Mouse (Mus musculus) liver (tissue): Measurements from ENCODE around the gene Procr.

ENCODE experiments used
- DNase-seq: peaks from one replicate; pipeline ENCODE4 v3.0.0-alpha.2; 2020; ENCODE audit warnings: mixed read lengths

Gene Procr

DNA sequence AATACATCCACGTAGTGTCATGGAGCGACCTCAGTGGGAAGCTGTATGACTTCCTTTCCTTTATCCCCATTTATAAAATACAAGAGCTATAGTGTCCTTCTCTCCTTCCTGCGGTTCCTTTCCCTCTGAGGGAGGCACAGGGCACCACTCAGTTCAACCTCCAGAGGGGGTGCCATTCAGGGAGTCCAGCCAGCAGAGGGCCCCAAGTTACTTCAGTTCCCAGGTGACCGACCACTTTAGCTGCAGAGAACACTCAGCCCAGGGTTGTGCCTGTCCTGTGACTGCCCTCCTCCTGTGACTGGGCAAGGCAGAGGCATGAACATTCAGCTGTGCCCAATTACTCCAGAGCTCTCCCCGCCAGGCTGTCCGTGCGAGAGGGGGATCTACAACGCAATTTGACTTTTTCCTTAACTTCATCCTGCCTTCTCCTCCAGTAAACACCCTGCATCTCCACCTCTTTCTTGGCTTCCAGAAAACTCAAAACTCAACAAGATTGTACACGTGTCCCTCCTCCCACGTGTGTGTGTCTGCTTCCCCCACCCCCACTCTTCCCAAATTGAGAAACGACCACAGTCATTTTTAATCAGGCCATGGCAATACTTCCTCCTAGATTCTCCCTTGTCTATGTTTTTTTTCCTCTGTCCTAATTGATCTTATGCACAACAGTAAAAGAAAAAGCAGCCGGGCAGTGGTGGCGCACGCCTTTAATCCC is 6.1 kb downstream of the Procr start:
- no peak for DNase-seq

DNA sequence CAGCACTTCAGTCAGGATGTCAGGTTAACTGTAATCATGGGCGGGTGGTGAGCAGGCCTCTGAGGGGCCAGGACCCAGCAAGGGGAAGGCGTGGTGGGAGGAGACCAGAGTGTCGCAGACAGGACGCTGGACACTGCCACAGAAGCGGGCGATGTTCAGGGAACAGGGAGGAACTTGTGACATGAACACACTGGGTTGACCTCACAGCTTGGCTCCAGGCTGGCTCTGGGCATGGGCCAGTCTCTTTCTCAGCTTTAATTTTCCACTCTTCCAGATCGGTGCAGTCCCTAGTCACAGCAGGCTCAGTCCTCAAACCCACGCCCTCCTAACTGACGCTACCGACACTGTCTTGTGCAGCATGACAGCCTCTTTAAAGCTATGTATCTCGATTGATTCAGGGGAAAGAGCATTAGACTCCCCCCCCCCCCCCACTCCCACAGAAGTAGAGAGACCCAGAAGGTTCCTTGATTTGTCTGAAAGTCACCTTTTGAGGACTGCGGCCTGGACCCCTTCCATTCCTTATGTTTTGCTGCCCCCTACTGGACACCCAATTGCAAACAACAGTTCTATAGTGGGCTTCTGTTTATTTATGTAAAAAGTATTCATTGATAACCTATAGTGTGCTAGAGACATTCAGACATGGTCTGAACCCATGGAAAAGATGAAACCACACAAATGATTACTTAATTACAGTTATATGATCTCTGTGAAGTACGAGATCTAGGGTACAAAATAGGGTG is 13.9 kb downstream of the Procr start:
- DNase-seq: peak; percentile 64

- DNase-seq: no peak
These were observed 22.7 kb downstream of the Procr start for GRCm38 (mm10) chr2:155773664-155774063.

- no peak for DNase-seq
These were observed 23.5 kb downstream of the Procr start for GRCm38 (mm10) chr2:155774261-155774926.

DNA sequence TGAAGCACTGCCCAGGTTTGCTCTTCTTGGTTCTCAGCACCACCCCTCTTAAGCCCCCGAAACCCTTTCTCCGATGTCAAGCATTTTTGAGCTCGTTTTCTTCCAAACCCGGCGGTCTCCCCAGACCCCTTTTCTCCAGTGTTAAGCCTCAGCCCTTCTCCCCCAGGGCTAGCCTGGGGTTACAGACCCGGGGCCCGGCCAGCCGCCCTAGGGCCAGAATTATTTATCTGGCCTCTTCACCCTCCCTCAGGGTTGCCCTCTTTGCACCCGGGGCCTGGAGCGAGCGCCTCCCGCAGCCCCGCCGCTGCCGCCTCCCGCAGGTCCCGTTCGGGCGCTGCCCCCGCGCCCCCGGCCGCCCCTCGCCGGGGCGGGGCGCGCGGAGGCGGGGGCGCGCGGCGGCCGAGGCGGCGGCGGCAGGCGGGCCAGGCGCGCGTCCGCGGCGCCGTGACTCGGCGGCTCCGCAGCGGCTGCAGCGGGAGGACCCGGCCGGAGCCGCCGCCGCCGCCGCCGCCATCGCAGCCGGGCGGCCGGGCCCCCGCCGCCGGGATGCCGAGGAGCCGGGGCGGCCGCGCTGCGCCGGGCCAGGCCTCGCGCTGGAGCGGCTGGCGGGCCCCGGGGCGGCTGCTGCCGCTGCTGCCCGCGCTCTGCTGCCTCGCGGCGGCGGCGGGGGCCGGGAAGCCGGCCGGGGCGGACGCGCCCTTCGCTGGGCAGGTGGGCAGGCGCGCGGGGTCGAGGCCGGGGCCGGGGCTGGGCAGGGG is 24.2 kb downstream of the Procr start, which contains the start of gene Mmp24:
Mmp24 (plus strand) TSS at position 416 of the 758 bp plus-strand sequence.
- no peak for DNase-seq

- peak; percentile 39 for DNase-seq
These were observed 24.9 kb downstream of the Procr start for GRCm38 (mm10) chr2:155775685-155776263.

DNA sequence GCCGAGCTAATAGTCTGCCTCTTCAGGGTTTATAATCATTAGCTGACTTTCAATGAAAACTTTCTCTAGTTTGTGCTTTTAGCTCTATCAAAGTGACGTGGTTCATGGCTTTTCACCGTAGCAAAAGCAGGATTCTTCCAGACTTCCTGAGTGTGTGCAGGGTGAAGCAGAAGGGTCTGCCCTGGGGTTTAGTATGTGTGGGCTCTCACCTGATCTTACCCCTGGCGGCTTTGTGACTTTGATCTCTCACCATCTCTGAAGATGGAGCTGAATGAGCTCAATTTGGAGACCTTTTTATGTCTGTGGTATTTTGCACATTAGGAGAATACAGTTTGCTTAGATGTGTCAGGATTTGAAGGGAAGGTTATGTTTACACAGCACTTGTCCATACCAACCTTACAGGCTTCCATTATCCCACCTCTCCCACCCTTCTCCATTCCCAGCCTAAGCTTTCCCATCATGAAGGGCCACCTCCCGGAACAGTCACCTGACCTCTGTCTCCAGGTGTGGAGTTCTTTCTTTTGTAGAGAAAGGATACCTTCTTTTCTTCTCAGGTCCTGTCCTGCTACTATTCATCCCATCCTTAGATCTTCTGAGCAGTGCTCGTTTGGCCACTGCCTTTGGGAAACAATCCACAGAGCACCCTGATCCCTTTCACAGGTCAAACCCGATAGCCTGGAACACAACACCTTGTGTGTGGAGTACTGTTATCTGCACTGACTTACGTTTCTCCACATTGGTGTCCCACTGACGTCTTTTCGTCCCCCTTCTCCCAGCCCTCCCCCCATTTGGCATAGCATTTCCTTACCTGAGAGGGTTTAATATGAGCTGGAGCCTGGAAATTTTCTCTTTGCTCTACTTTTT is 26.1 kb downstream of the Procr start:
- no peak for DNase-seq

DNA sequence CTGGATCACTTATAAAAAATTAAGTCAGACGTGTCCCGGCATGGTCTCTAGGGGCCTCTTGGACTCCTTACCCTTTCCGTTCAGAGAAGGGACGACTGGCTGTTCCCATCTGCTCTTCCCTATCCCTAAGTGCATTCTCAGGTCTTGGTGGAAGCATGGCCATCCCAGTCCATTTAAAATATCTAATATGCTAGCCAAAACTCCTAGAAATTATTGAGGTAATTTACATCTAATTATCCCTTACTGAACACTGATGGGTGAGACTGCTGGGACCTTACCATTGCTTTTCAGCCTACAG is 26.7 kb downstream of the Procr start:
- no peak for DNase-seq

DNA sequence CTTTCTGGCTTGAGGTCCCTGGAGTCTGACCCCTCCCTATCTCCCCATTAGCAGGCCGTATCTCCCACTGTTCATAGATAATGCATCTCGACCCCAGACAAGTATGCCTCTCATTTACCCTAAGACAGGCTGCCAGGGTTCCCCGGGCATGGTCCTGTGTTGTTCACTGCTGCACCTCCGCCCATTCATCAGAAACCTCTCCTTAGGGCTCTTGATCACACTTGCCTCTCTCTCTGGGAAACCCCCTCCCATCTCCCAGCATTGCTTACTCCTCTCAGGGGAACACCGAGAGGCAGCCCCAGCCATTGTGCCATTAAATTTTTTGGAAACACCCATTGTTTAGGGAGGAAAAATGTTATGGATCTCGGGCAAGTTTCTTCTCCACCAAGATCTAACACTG is 27.1 kb downstream of the Procr start:
- DNase-seq: no peak

GRCm38 (mm10) chr2:155779066-155779465 is 28.1 kb downstream of the Procr start:
- DNase-seq: no peak

GRCm38 (mm10) chr2:155779506-155779905 is 28.6 kb downstream of the Procr start:
- no peak for DNase-seq

DNA sequence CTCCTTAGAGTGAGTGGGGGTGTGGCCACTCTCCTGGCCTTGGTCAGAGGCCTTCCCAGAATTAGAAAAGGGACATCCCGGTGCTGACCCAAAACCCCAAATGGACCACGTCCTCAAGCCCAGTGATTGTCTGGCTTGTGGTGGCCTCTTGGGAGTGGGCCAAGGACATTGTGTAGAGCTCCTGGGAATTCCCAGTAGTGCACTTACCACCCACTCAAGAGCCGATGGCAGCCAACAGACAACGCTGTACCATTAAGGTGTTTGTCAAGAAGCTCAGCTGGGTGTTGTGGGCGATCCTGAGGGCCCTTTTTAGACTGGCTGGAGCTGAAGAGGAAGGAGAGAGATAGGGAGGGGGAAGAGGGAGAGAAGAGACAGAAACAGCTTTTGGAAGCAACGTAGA is 33.6 kb downstream of the Procr start:
- DNase-seq: no peak

- DNase-seq: no peak
These were observed 36.0 kb downstream of the Procr start for GRCm38 (mm10) chr2:155786905-155787304.

- DNase-seq: no peak
These were observed 37.3 kb downstream of the Procr start for GRCm38 (mm10) chr2:155787949-155788931.

GRCm38 (mm10) chr2:155792899-155793298 is 42.0 kb downstream of the Procr start:
- DNase-seq: no peak

- DNase-seq: no peak
These were observed 43.9 kb downstream of the Procr start for GRCm38 (mm10) chr2:155794674-155795445.

DNA sequence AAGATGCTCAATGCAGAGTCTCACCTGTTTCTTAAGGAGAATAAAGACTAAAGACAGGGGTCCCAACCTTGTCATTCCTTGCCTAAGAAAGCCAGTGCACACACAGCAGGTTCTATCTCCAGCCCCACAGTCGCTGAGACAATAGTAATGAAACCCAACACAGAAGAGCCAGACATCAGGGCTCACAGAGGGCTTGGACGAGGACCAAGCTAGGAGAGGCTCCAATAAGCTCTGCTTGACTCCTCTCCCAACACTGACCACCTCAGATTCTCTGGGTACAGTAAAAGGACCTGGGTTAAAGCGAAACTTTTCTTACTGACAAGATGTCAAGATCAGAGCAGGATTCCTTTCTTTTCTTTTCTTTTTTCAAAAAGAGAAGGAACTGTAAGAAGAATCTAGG is 47.7 kb downstream of the Procr start:
- DNase-seq: no peak

DNA sequence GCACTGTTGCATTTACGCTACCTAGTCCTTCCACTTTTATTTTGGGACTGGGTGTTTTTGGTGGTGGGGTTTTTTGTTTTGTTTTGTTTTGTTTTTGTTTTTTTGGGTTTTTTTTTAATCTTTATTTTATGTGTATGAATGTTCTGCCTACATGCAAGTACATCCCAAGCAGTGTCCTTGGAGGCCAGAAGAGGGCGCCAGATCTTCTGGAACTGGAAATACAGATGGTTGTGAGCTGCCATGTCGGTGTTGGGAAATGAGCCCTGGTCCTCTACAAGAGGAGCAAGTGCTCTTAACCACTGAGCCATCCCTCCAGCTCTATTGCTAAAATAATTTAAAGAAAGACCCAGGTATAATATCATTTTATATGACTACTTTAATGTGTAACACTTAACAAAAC is 51.8 kb downstream of the Procr start:
- DNase-seq: peak; percentile 38

DNA sequence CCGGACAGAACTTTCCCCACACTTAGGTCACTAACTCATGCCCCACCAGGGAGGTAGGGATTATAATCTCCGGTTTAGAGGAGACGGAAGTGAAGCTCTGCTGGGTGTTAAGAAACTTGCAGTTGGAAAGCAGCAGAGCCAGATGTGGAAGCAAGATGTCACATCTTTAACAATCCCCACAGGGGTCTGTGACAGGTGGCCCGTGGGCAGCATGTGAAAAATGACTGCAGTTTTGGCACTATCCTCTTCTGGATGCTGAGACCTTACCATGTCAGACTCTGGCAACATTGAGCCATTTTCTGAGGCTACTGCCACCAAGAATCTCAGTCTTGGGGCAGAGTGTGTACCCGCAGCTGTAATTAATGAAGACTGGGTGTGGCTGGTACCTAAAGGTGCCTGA is 53.1 kb downstream of the Procr start:
- DNase-seq: no peak
